In the genomic region with DNA sequence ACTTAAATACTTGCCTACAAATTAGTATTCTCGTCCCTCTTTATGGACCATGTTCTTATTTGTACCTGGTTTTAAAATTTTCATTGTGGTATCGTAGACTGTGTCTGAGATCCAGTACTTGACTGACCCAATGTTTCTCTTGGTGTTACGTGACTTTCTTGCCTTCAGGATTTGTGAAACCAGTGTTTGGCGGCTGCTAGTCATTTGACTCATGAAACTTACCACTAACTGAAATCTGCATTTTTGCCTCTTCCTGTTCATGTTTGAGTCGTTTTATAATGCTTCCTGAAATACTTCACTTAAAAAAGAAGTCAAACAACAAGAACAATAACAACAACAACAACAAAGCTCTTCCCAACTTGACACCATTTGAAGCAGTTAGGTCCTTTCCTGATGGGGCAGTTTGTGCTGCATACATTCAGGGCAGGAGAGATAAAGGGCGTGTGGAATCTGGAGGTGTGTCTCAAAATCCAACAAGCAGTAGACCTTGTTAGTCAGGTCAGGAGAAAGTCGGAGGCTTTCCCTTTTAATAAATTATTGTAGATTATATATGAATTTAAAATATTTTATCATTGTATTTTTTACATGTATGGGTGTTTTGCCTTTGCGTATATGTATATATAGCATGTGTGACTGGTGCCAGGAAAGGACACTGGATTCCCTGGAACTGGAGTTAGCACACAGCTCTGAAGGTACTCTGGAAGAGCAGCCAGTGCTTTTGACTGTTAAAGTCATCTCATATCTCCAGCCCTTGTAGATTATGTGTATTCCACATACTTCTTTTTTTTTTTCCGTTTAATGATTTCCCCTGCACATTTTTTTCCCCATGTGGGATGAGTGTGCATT, we compare ENCODE assay signal across 26 mouse cellular contexts.
"Had no signal": no experiment of that assay in that cellular context is flagged by ENCODE, and none has a peak within 500 bp of the region (broad histone marks: within the 10 kb centered on the region; RNA-seq: fewer than 3 reads in every experiment).

No protein-coding gene starts in this region.

- H3K27ac ChIP-seq: heart, adult 2 months; heart, embryonic 13.5 days; heart, embryonic 15.5 days; hindbrain, embryonic 12.5 days; hindbrain, embryonic 14.5 days; kidney, embryonic 15.5 days; kidney, postnatal 0 days; limb, embryonic 13.5 days; limb, embryonic 15.5 days; liver, embryonic 12.5 days; liver, embryonic 14.5 days had no signal

- H3K4me2 ChIP-seq: heart, embryonic 11.5 days; heart, embryonic 13.5 days; heart, embryonic 15.5 days; hindbrain, embryonic 12.5 days; hindbrain, embryonic 14.5 days; kidney, embryonic 15.5 days; limb, embryonic 13.5 days; limb, embryonic 15.5 days; liver, embryonic 12.5 days had no signal

- DNase-seq: gastrocnemius, postnatal 14 days; gastrocnemius, postnatal 36 days; heart, adult 11 months; heart, adult 2 months; heart, postnatal 14 days; heart, postnatal 36 days; kidney, adult 11 months; kidney, adult 2 months; kidney, adult 9 months; kidney, postnatal 14 days; kidney, postnatal 36 days; layer of hippocampus, adult 9-11 months; layer of hippocampus, postnatal 36 days; left cerebral cortex, postnatal 4 days had no signal

- H3K4me1 ChIP-seq: hindbrain, embryonic 12.5 days; kidney, embryonic 15.5 days; limb, embryonic 15.5 days; liver, embryonic 12.5 days had no signal

- ATAC-seq: hindbrain, embryonic 16.5 days; liver, embryonic 12.5 days had no signal

- H3K9ac ChIP-seq: heart, embryonic 13.5 days; heart, embryonic 15.5 days; hindbrain, embryonic 12.5 days; hindbrain, embryonic 14.5 days; kidney, embryonic 15.5 days; limb, embryonic 13.5 days; limb, embryonic 15.5 days; liver, embryonic 12.5 days; liver, embryonic 14.5 days had no signal

- H3K4me3 ChIP-seq: heart, adult 2 months; heart, embryonic 13.5 days; heart, embryonic 15.5 days; hindbrain, embryonic 12.5 days; kidney, embryonic 15.5 days; limb, embryonic 13.5 days; limb, embryonic 15.5 days; liver, embryonic 12.5 days had no signal

- H3K9me3 ChIP-seq: heart, embryonic 13.5 days; heart, embryonic 15.5 days; hindbrain, embryonic 12.5 days; kidney, embryonic 15.5 days; limb, embryonic 13.5 days; limb, embryonic 15.5 days; liver, embryonic 12.5 days had no signal

- H3K27me3 ChIP-seq: heart, embryonic 13.5 days; heart, embryonic 15.5 days; hindbrain, embryonic 12.5 days; kidney, embryonic 15.5 days; limb, embryonic 13.5 days; limb, embryonic 15.5 days; liver, embryonic 12.5 days had no signal

- H3K36me3 ChIP-seq: heart, embryonic 13.5 days; heart, embryonic 15.5 days; hindbrain, embryonic 12.5 days; kidney, embryonic 15.5 days; limb, embryonic 13.5 days; limb, embryonic 15.5 days; liver, embryonic 12.5 days had no signal
